Mouse (Mus musculus): ENCODE measurements around the gene Zfp853.

GRCm38 (mm10) chr5:143335089-143335460, 41.7 kb upstream of the Zfp853 start:
- TF ChIP-seq CTCF (IDR thresholded peaks at IDR 0.05; ENCODE audit: borderline replicate concordance, insufficient read depth, low read depth, low read length), result no peak
- TF ChIP-seq POLR2A (IDR thresholded peaks at IDR 0.05; ENCODE audit: borderline replicate concordance, insufficient read depth, low read length), result no peak
